Mouse (Mus musculus): ENCODE results near the gene Ptprcap.

GRCm38 (mm10) chr19:4134354-4134753, 19.1 kb upstream of the Ptprcap start:
- TF ChIP-seq CTCF (IDR thresholded peaks at IDR 0.05; ENCODE audit: extremely low read depth, insufficient read length, insufficient replicate concordance, low read depth, low read length), result no peak
- TF ChIP-seq POLR2A (IDR thresholded peaks at IDR 0.05; ENCODE audit: low read depth, low read length), result no peak

All from small intestine, adult 2 months (tissue).